Mouse (Mus musculus): ENCODE results near the gene Nrxn3.

Nrxn3 gene

DNA sequence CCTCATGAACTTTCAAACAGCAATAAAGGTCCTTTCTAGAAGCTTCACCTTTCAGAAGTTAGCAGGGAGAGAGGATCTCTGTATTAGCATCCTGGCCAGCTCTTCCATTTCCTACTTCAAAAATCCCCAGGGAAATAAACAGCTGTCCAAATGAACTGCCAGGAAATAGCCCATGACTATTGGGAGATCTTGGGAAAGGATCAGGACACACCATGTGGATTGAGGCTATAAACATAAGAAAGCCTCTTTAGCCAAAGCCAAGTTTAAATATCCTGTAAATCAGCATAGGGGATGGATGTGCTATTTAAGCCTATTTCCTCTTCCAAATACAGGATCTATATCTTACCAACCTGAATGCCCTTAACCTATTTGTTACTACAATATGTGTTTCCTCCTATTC, 1230.6 kb downstream of the Nrxn3 start:
- no peak for DNase-seq (ENCODE audit: low spot score)

DNA sequence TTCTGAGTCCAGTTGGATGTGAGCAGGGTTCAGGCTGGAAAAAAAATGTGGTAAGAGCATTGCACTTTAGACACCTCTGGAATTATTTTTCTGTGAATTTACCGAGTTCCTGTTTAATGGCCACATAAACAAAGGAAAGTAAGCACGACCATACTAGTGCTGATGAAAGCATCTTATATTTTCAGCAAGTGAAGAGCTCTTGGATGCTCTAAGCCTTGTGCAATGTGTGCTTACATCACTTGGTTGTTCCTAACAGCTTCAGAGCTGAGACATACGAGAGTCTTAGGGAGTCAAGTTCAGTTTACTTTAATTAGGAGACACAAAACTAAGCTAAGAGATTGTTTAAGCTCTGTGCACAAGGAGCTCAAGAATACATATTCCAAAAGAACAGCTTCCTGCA, 1231.0 kb downstream of the Nrxn3 start:
- DNase-seq (ENCODE audit: low spot score): no peak

DNA sequence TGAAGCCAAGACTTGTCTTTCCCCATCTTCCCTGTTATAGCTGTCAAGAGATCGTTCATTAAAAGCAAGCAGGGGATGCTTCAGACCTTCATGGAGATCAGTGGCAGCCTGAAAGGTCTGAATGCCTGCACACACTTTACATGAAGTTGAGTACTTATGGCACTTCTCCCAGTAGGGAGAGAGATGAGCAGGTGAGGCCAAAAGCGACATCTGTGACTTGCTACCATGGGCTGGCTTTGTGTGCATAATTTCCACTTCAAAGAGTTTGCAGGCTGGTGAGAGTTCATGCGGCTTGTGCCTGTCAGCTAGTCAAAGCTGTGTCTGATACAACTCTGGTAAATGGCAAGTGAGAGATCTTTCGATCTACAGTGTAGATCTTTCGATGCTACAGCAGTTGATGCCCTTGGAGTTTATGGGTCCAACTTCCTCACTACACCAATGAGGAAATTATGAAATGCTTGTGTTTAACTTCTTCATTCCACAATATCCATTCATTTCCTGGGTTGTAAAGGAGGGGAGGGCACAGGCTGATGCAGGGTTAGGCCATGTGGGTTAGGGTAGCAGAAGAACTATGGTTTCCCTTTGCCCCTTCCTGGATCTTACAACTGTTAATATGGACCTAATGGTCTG, 1231.9 kb downstream of the Nrxn3 start:
- DNase-seq (ENCODE audit: low spot score): no peak

DNA sequence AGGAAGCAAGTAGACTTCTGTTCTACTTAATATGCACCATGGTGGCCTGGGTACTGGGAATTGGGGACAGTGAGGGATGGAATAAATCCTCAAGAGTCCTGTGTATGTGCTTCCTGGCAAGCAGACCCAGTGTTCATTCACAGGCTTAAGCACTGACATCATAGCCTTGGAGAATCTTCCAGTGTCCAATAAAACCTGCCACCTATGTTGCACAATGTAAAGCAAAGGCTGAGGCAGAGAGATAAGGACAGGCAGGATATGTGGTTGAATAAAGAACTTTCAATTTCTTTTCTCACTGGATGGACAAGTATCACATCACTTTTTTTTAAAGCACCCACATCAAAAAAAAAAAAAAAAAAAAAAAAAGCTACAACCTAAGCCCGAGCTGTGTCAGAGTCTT, 1240.4 kb downstream of the Nrxn3 start:
- DNase-seq (ENCODE audit: low spot score): no peak

DNA sequence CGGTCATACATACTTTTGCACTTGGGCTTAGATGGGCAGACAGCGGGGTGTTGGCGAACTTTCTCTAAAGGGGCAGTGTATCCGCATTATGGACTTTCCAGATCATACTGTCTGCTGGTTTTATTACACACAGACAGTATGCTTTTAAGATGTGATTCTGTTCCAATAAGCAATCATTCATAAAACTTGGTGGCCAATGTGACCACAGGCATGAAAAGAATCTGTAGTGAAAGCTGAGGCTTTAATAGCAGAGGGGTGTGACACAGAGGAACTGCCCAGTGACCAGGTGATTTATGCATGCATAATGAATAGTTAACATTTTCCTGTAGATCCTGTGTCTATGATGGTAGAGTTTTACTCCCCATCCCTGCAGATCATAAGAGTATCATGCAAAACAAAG, 1254.0 kb downstream of the Nrxn3 start:
- DNase-seq (ENCODE audit: low spot score): no peak

DNA sequence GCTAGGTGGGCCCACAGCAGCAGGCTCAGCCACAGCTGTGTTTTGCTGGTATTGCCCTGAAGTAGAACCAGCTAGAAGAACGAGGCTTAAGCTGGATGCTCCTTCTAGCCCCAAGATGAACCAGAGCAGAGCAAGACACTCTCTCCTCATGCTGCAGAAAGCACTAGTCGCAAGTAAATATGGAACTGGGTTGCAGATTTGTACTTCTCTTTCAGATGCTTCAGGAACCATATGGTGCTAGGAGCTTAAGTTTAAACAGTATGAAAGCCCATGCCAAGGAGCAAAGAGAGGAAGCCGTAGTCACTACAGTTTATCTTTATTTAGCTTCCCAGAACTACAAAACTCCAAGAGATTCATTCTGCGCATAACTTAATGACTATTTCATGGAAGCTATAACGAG, 1254.8 kb downstream of the Nrxn3 start:
- no peak for DNase-seq (ENCODE audit: low spot score)

DNA sequence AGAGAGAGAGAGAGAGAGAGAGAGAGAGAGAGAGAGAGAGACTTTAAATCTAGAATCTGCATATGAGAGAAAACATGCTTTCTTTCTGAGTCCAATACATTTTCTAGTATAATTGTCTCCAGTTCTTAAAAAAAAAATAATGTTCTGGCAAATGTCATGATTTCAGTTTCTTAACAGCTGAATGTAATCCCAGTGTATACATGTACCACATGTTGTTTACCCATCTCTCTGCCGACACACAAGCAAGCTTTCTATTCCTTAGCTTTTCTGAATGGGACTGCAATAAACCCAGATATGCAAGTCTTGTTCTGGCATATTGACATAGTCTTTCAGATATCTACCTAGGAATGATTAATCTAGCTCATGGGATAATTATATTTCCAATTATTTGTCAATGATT, 1256.5 kb downstream of the Nrxn3 start:
- DNase-seq (ENCODE audit: low spot score): no peak

DNA sequence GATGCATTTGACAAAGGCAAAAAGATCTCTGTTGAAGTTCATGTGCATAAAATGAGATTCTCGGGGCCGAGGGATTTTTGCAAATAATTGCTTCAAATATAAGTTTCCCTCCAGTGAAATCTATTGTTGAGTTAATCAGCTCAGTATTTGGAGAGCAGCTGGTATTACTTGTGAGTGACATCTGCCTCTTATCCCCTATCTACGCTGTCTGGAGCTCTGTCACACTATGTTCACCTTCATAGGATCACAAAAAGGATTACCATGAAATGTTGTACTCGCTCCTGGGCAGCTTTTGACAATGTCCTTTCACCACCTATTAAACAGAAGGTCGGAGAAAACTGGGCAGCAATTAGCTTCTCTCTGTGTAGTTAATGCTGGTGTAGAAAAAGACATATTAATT, 1259.8 kb downstream of the Nrxn3 start:
- DNase-seq (ENCODE audit: low spot score): no peak

DNA sequence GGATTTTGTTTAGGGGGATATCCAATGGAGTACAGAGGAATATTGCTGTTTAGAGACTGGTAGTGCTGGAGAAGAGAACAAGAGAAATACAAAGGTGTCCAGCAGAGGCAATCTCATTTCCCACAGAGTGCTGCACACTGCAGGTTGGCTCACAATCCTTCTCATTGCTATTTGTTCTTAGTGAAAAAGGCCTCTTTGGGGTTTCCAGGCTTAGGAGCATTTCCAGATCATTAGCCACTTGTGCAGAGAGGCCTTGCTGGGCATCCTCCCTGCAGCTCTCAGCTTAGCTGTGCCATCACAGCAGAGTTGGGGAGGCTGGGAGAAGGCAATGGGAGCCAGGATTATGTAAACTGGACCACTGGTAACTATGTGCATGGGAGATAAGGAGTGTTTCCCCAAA, 1260.7 kb downstream of the Nrxn3 start:
- DNase-seq (ENCODE audit: low spot score): no peak

DNA sequence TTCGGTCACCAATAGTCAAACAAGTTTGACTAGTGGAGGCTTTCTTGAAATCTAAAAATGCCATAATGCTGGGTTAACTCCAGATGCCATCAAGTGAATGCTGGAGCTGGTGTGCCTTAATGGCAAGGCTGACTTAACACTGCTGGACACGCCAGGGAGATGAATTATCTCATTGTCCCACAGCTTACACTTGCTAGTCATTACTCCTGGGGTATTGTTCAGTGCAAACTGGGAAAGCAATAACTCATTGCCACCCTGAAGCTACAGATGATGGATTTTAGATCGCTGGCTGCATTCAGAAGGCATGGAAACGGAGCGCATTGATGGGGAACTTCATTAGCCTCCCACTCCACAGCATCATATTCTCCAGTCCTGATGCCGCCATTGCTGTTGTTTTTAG, 1263.5 kb downstream of the Nrxn3 start:
- DNase-seq (ENCODE audit: low spot score): no peak

DNA sequence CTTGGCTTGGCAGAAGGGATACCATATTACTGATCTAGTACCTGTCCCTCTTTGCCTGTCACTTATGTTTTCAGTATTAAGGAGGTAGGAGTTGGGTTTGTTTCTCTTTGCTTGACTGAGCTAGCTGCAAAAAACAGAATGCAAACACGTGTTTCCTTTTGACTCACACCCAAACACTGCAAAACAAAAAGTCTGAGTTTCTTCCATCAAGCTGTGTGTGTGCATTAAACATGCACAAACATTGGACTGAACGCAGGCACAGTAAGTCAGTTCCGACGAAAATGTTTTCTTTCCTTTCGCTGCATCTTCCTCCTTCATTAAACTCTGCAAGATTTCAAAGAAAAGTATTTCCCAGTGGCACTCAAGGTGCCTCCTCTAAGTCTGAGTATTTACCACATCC, 1270.6 kb downstream of the Nrxn3 start:
- DNase-seq (ENCODE audit: low spot score): no peak

DNA sequence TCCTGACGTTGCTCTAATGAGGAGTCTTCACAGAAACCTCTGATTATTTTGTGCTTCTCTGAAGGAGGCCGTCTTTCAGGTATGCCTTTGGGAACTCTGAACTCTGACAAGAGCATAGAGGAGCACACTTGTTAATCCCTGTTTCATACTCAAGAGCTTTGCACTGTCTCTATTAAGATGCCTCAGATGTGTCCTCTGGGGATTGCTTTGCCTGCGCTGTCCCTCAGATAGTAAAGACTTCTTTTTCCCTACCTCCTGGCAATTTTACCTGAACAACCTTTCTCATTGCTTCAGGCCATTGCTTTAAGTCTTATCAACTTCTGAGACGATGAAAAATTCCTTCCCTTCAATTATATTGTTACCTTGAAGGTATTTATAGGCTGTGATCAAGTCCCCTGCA, 1272.7 kb downstream of the Nrxn3 start:
- DNase-seq (ENCODE audit: low spot score): no peak

DNA sequence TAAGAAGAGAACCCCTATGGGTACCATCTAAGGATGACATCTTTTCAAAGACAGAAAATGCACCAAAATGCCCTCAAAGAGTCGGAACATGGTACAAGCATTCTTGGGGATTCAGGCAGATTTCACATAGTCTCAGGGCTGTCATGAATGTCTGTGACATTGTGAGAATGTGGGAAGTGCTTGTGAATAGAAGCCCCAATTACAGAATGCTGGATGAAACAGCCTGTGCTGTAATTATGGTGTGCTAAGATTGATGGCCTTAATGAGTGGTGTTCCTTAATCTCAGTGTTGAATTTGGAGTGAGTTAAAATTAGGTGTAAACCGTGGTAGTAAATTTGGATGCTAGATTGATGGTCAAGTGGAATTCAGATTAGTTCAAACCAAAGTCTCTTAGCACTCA, 1287.6 kb downstream of the Nrxn3 start:
- DNase-seq (ENCODE audit: low spot score): no peak

DNA sequence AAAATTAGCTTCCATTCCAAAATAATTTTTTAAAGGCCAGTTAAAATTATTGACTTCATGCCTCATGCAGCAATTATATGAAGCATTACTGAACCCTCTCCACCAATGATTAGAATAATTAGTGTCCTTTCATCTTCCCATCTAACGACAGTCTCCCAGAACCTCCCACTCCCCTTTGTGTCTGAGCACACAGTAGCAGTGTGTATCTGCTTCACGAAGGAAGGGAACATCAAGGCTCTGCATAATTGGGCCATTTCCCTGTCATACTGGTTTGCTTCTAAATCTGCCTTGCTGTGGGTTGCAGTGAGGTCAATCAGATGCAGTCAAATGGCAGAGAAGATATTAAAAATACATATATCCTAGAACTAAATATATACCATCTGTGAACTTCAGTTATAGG, 1291.3 kb downstream of the Nrxn3 start:
- DNase-seq (ENCODE audit: low spot score): no peak

DNA sequence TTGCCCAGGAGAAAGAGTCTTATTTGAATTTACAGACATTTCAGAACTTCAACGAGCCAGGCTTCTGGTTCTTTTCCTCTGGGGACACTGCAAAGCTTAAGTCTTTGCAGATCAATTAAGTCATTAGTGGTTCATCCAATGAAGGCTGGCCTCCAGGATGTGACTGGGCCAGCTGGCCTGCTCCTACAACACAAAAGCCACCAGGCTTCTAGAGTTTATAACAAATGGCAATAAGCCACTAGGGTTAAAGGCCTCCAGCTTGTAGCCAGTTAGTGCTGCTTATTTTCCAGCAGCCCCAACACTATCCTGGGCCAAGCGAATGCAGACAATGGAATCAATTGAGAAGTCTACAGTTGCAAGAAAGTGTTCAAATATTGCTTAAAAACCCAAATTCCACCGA, 1304.3 kb downstream of the Nrxn3 start:
- no peak for DNase-seq (ENCODE audit: low spot score)

DNA sequence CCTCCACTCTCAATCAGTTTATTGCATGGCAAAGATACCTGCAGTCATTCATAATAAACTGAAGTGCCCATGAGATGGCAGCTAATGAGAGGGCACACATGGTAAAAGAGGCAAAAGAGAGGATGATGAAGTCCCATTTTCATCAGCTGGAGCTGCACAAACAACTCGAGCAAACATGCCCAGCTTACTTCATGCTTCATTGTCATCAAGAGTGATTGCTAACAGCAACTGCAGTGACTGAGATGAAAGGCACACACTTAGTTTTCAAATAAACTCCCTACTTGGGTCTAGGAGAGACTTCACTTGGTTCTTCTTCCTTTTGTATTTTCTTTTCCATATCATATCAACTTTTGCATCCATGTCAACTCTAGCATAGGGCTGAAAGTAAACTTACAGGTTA, 1318.4 kb downstream of the Nrxn3 start:
- DNase-seq (ENCODE audit: low spot score): no peak

DNA sequence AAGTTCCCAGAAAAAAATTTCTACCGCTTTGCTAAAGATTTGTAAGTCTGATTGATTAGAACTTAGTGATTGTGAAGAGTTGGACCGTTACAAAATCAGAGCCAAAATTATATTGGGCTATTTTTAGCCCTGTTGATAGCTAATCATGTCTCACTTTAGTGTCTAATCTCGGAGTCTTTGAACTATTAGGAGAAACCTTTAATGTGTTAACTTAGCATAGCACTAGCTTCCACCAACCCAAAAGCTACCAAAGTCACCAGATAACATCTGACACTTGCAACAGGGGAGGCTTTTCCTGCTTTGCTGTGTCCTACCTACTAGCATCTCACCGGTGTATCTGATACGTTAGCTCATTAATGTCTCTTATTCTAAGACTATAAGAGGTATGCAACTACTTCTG, 1333.6 kb downstream of the Nrxn3 start:
- no peak for DNase-seq (ENCODE audit: low spot score)

DNA sequence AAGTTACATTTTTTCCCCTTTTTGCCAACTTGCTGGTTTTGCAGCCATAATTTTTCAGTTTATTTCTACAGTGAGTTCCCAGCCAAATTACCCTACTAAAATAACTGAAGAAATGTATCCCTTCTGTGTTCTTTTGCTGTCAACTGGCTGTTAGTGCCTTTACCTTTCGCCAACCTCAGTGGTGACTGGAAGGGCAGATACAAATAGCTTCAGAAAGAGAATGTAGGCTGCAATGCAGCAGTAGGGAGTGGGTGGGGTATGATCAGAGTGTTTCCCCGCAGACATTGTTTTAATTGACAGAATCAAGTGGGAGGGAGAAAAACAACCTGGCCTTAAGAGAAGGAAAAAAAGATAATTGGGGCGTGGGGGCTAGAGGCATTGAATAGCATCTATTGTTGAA, 1337.1 kb downstream of the Nrxn3 start:
- no peak for DNase-seq (ENCODE audit: low spot score)

DNA sequence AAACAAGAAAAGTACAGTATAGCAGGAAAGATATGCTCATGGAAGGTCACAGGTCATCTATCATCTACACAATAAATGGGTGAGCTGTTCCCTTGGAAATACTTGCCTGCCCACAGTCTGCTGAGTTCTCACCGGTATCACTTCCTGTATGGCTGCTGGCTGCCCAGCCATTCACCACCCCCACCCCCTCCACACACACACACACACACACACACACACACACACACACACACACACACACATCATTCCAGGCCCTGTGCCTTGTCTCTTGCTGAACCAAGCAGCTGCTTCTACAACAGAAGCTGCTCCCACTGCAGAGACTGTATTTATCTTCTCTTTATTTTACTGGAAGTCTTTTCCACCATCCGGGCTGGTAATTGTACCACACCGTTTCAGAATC, 1338.6 kb downstream of the Nrxn3 start:
- no peak for DNase-seq (ENCODE audit: low spot score)

DNA sequence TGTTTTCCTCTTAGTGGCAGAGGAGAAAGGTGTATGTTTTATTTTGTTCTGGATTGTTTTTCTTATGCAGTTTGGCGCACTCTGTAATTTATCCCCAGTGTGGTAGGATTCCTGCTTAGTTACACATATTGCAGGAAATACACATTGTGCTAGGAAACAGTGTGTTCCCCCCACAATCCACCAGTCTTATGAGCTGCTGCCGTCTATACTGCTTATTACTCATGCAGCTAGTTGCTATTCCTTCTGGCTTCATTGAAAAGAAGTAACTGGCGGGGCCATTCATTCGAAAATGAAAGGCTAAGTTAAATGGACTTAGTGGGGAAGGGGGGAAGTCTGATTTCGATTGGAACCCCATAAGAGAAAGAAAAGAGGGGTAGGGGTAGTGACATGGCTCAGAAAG, 1339.5 kb downstream of the Nrxn3 start:
- no peak for DNase-seq (ENCODE audit: low spot score)

DNA sequence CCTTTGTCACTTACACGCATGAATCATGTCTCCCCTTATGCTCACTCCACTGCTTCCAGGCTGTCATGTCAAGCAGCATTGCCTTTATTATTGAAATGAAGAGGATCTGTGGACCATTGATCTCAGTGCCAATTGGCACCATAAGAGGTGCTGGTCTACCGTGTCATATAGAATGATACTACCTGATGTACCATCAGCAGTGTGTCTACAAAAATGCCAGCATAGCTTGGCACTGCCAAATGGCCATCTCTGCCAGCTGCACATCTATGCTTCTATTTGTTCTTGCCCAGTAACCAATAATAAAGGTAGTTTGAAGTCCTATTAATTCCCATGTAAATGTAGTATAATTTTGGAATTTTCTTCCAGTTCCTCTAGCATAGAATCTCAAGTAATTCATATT, 1340.8 kb downstream of the Nrxn3 start:
- DNase-seq (ENCODE audit: low spot score): no peak

DNA sequence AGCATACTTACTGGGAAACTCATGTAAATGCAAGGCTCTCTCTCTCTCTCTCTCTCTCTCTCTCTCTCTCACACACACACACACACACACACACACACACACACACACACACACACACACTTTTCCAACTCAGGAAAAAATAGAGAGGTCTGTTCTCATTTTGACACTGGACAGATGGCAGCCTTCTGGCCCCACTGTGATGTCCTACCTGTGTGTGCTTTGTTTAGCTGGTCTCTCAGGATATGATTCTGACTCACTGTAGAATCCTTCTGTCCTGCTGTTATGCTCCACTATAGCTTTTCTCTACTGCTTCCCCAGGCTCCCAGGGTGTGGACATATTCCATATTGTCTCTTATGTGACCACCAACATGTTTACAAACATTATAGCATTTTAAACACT, 1363.2 kb downstream of the Nrxn3 start:
- no peak for DNase-seq (ENCODE audit: low spot score)

DNA sequence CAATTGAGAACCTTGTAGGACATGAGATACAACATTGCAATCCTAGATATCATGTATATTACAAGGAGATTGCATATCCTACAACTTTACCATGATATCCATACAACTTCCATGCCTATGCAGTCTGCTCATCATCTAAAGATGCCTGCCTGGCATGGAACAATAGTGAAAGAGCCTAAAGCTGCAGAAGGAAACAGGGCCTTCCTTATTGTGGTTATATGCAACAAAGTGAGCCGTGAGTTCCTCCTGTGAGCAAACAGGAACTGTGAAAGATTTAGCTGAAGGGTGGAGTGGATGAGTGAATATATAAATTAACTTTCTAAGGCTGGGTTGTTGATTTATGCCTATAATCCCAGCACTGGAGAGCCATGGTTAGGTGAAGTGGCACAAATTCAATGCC, 1373.1 kb downstream of the Nrxn3 start:
- DNase-seq (ENCODE audit: low spot score): no peak

DNA sequence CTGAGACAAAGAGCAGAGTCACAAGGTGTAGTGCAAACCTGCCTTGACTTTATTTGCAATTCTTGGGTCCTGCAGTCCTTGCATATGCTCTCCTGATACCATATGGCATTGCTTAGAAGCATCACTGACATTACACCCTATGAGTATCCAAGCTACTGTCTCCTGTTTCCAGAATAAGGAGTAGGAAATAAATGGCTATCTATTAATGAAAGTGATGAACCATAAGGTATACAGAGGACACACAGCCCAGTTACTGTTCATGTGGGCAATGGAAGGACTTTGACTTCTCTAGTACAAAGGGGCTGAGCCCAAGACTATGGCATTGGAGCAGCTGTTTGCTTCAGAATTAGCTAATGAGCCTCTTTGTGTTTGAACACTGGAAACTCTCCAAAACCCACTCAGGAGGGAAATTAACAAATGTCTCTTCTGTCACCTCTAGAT, 1390.7 kb downstream of the Nrxn3 start:
- no peak for DNase-seq (ENCODE audit: low spot score)
